Mouse (Mus musculus) ES-CJ7 (cell line): Measurements from ENCODE around the gene Arl15.

ENCODE experiments used
- DNase-seq: peaks from one replicate; pipeline ENCODE4 v3.0.0; 2011; ENCODE audit warnings: low read depth, low spot score

The Arl15 gene

GRCm38 (mm10) chr13:113869212-113870205, 75.2 kb downstream of the Arl15 start:
- DNase-seq = peak; percentile 64

- no peak for DNase-seq
These were observed 76.1 kb downstream of the Arl15 start for GRCm38 (mm10) chr13:113870403-113870802.

- DNase-seq = no peak
These were observed 77.5 kb downstream of the Arl15 start for GRCm38 (mm10) chr13:113871853-113872252.

DNA sequence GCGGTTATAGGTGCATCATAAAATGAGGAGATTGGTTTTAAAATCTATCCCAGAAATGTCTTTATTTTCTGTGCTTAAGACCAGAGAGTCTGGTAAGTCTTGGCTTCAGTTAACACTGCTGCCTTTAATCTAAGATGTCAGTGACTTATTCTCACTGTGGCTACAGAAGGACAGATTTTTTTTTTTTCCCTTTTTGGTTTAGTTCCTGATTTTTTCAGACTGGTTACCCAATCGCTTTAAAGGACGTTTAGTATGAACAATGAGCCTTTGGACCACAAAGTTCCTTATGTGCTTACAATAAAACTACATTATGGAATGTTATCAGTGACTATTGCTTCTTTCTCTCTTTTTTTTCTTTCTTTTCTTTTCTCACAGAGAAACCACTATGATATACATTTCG, 81.4 kb downstream of the Arl15 start:
- no peak for DNase-seq

DNA sequence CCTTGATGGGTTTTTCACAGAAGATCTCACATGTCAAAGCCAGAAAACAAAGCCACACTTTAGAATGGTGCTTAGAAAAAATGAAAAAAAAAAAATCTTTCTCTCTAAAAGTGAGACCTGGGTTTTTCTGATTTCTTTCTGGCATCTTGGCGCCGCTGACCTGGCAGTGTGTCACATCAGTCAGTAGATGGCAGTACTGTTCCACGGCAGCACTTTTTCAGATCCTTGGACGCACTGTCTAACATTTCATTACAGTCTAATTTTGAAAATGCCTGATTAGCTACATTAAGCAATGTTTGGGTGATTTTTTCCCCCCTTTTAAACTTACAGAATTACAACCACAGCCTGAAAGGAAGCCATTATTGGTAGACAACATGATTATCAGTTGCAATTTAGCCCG, 83.1 kb downstream of the Arl15 start:
- DNase-seq = peak; percentile 63

DNA sequence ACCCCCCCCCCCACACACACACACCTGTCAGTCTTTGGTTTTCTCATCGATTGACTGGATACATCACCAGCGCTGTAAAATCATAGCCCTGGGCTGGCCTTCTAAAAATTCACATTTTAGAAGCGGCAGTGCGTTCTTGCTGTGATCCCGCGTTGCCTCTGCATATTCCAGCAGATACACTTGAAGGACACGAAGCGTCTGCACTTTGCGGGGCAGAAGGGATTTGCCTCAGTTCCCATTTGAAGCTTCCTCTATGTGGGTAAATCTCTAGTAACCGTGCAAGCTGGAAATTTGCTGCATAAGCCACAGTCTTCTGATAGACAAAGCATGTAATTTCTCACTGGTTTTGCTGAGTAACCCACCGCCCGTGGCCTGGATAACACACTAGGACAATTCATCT, 84.3 kb downstream of the Arl15 start:
- no peak for DNase-seq

- no peak for DNase-seq
These were observed 85.5 kb downstream of the Arl15 start for GRCm38 (mm10) chr13:113879651-113880327.

DNA sequence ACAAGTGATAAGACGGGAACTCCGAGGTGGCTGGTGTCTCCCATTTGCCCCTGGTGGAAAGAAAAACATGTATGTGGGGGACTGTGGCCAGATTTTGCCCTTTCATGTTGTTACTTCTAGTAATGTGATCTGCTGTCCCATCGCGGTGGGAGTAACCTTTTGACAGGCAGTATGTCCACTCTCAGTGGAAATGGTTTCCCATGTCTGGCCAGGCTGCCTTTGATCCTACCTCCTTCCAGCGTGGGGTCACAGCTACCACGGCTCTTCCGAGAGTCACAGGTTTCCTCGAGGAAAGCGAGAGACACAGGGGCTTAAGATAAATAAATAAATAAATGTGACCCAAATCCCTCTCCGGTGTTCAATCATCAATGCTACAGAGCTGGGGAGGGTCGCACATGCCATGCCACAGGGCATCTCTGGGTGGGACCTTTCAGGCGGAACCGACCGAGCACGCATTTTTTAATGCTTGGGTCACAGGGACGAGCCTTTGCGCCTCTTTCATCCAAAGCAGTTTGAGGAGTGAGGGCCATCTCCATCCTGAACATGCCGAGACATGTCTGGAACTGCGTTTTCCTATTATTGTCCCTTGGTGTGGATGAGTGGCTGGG, 86.4 kb downstream of the Arl15 start:
- DNase-seq = peak; percentile 75

- DNase-seq = peak; percentile 60
These were observed 88.7 kb downstream of the Arl15 start for GRCm38 (mm10) chr13:113882959-113883358.

- DNase-seq = no peak
These were observed 92.8 kb downstream of the Arl15 start for GRCm38 (mm10) chr13:113887090-113887489.

- no peak for DNase-seq
These were observed 93.8 kb downstream of the Arl15 start for GRCm38 (mm10) chr13:113888126-113888525.

DNA sequence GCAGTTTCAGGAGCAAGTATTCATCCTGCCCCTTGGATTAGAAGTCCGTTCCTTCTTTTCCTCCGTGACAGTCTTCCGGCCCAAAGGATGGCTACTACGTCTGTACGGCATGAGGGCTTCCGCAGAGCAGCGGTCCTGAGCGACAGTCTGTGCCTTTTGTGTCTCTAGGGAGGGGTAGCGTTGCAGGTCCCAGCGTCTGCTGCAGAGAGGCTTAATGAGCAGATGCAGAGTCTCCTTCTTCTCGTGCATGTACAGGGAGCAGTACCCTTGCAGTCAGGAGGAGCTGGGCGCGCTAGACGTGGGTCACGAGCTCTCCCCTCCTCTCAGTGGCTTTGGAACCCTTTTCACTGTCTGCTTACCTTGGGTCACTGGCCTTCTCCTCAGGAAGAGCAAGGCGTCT, 94.4 kb downstream of the Arl15 start:
- no peak for DNase-seq

- peak; percentile 38 for DNase-seq
These were observed 95.1 kb downstream of the Arl15 start for GRCm38 (mm10) chr13:113889140-113890055.

DNA sequence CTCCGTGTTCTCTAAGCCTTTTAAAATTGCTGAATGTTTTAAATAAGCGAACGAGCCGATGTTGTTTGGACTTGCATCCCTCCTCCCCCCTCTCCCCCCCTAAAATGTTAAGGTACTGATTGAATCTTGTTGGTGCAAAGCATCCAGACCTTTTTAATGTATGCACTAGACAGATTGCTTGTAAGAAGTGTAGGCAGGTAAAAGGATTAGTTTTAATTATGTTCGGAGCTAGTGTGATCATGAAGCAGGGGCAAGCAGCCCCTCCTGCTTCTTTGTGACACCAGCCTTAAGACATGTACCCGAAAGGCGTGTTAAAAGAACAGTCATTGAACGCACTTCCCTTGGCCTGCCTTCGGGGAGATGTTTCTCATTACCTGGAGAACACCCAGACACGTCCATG, 102.4 kb downstream of the Arl15 start:
- no peak for DNase-seq

GRCm38 (mm10) chr13:113897498-113897897, 103.2 kb downstream of the Arl15 start:
- no peak for DNase-seq

GRCm38 (mm10) chr13:113897951-113898350, 103.6 kb downstream of the Arl15 start:
- no peak for DNase-seq

- DNase-seq = no peak
These were observed 106.8 kb downstream of the Arl15 start for GRCm38 (mm10) chr13:113901001-113901545.

DNA sequence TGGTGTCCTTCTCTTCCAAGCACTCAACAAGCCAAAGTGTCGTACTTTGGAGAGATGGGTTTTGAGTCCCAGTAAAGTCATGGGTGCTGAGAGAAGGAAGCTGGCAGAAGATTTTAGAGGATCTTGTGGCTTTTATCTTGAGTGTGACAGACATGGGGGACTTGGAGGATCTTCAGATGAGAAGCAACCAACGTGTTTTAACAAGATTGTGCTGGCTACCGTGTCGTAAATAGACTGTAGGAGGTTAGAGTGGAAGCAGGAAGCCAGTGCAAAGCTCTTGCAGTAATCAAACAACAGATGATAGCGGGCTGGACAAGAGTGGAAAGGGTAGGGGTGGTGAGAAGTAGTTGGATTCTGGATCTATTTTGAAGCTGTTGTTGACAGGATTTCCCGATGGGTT, 109.0 kb downstream of the Arl15 start:
- no peak for DNase-seq

DNA sequence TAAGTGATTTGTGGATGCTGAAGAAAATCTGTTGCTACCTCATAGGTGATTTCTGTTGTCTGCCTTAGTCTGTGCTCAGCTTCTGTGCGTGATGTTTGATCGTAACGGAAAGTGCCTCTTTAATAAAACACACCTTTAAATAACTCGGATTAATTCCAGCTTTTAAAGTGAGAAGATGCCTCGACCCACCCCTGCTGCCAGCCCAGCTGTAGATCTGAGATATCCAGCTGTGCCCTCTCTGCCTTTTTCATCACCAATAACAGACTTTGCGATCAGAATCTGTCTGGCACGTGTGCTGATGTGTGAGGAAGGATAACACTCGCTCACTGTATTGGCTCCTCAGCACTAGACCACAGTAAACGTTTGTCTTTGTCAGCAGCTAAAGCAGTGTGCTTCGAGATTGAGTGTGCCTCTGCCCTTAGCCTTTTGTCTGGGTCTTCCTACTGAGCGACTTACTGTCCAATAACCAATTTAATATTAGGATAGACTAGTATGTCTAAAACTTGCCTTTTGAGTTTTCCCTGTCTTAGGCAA, 117.7 kb downstream of the Arl15 start:
- DNase-seq = no peak

DNA sequence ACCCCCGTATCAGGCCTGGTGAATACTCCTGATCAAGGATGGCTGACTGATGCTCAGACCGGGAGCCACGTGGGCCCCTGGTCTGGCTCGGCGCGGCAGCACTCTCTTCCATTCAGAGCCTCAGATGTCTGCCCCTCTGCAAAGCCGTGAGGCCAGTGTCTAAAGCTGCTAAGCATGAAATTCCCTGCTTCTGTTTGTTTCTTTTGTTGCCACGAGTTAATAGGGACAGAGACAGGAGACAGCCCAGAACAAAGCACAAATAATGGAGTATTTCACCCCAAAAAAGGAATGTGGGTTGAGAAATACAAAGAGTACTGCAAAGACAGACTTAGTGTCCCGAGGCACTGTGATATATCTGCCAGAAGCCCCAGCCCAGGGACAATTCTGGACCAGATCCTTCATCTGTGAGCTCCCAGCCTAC, 120.3 kb downstream of the Arl15 start:
- DNase-seq = no peak

DNA sequence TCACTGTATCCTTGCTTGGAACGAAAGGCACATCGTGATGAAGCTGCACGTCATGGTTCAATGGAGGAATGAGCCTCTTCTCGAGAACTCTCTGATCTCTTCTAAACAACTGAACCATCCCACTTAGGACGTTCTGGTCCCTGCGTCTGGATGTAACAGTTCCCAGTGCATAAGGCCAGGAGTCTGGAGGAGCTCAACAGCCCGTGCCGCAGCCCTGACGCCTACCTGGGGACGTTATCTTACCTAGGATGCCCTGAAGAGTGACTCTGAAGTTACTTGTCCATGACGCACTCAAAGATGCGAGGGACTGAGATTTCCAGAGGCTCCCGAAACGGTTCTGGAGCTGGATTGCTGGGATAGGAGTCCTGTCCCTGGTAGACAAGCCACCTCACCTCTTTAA, 121.4 kb downstream of the Arl15 start:
- DNase-seq = no peak
